Mouse (Mus musculus) CH12.LX (cell line): ENCODE measurements around the gene Stk32b. TPM values are rescaled to one million over a fixed set of nuclear protein-coding genes. Genes with fewer than 3 reads are reported as not detected.

ENCODE experiments used
- DNase-seq: peaks from one replicate; pipeline ENCODE4 v3.0.0-alpha.2; 2013; ENCODE audit errors: extremely low read depth
- H3K27ac ChIP-seq: 2 replicates; pipeline ENCODE4 v1.5.1; 2012; ENCODE audit warnings: low read depth, mild to moderate bottlenecking, control low read depth, moderate library complexity; ENCODE audit not compliant: insufficient read depth
- H3K27me3 ChIP-seq: replicated peaks from 2 replicates; pipeline ENCODE3; 2012; ENCODE audit warnings: inconsistent platforms
- H3K36me3 ChIP-seq, 2 experiments: replicated peaks in 1 of 2; 2 replicates each; pipeline versions ENCODE3 to v1.6.1; 2012; ENCODE audit warnings: inconsistent platforms in 1 of 2, low read length in 1 of 2, mild to moderate bottlenecking in 1 of 2, mixed read lengths in 1 of 2, moderate library complexity in 1 of 2; ENCODE audit not compliant: control insufficient read depth in 1 of 2, insufficient read depth in 1 of 2
- H3K4me1 ChIP-seq, 2 experiments: 2 replicates each; pipeline ENCODE4 v1.6.1; 2012; ENCODE audit warnings: inconsistent platforms in 1 of 2, moderate library complexity in 1 of 2; ENCODE audit not compliant: insufficient read depth in 2 of 2, control insufficient read depth in 1 of 2
- H3K4me2 ChIP-seq: 2 replicates; pipeline ENCODE4 v1.6.1; 2012; ENCODE audit warnings: low read depth, mild to moderate bottlenecking, control low read depth; ENCODE audit not compliant: poor library complexity, insufficient read depth, severe bottlenecking
- H3K4me3 ChIP-seq, 3 experiments: fragments of 150-350 bp in 1 of 3; sonication (generic) in 1 of 3; replicated peaks in 1 of 3; 2 replicates each; pipeline versions ENCODE3 to v1.5.1; 2011 to 2012; ENCODE audit warnings: low read depth in 2 of 3, low read length in 2 of 3, mild to moderate bottlenecking in 2 of 3, moderate library complexity in 2 of 3, control low read depth in 1 of 3, improper control_type of control experiment in 1 of 3, inconsistent platforms in 1 of 3, mixed read lengths in 1 of 3; ENCODE audit not compliant: poor library complexity in 1 of 3
- H3K79me2 ChIP-seq: replicated peaks from 2 replicates; pipeline ENCODE4 v1.6.1; 2012; ENCODE audit warnings: mild to moderate bottlenecking, moderate library complexity; ENCODE audit not compliant: control insufficient read depth, poor library complexity, insufficient read depth, severe bottlenecking; ENCODE audit errors: extremely low read depth
- H3K9ac ChIP-seq: 2 replicates; pipeline ENCODE4 v1.6.1; 2012; ENCODE audit warnings: low read depth, mild to moderate bottlenecking, control low read depth, moderate library complexity; ENCODE audit not compliant: insufficient read depth
- H3K9me3 ChIP-seq: replicated peaks from 2 replicates; pipeline ENCODE3; 2012; ENCODE audit warnings: low read length, inconsistent platforms, mixed read lengths
- BHLHE40 ChIP-seq: IDR thresholded peaks from 2 replicates; pipeline ENCODE4 v1.6.1; 2011; ENCODE audit warnings: mild to moderate bottlenecking, low read depth, low read length, improper control_type of control experiment
- CHD1 ChIP-seq: IDR thresholded peaks from 2 replicates; pipeline ENCODE4 v1.6.1; 2012; ENCODE audit warnings: low read depth, low read length, improper control_type of control experiment, inconsistent platforms
- E2F4 ChIP-seq: IDR thresholded peaks from 2 replicates; pipeline ENCODE4 v1.6.1; 2011; ENCODE audit warnings: low read depth, low read length, improper control_type of control experiment; ENCODE audit not compliant: insufficient replicate concordance
- ELF1 ChIP-seq: IDR thresholded peaks from 2 replicates; pipeline ENCODE4 v1.6.1; 2014; ENCODE audit warnings: low read depth, mild to moderate bottlenecking, inconsistent platforms, low read length, improper control_type of control experiment
- EP300 ChIP-seq: IDR thresholded peaks from 2 replicates; pipeline ENCODE4 v1.6.1; 2011; ENCODE audit warnings: low read length, improper control_type of control experiment
- GABPA ChIP-seq: IDR thresholded peaks from 2 replicates; pipeline ENCODE4 v1.6.1; 2012; ENCODE audit warnings: low read depth, low read length, improper control_type of control experiment, inconsistent platforms; ENCODE audit not compliant: insufficient replicate concordance
- IRF4 ChIP-seq: IDR thresholded peaks from 2 replicates; pipeline ENCODE4 v1.6.1; 2014; ENCODE audit warnings: low read depth, mild to moderate bottlenecking, inconsistent platforms, low read length, improper control_type of control experiment
- JUND ChIP-seq: conservative IDR thresholded peaks from 2 replicates; pipeline ENCODE4 v1.6.1; 2011; ENCODE audit warnings: low read depth, low read length, improper control_type of control experiment
- MAFK ChIP-seq: IDR thresholded peaks from 2 replicates; pipeline ENCODE4 v1.6.1; 2011; ENCODE audit warnings: low read length, improper control_type of control experiment; ENCODE audit not compliant: insufficient replicate concordance
- MEF2A ChIP-seq: IDR thresholded peaks from 2 replicates; pipeline ENCODE4 v1.6.1; 2014; ENCODE audit warnings: low read depth, mild to moderate bottlenecking, inconsistent platforms, low read length, improper control_type of control experiment, borderline replicate concordance
- MXI1 ChIP-seq: IDR thresholded peaks from 2 replicates; pipeline ENCODE4 v1.6.1; 2011; ENCODE audit warnings: mild to moderate bottlenecking, low read depth, low read length, improper control_type of control experiment
- MYC ChIP-seq: IDR thresholded peaks from 2 replicates; pipeline ENCODE4 v1.6.1; 2011; ENCODE audit warnings: low read depth, mild to moderate bottlenecking, improper control_type of control experiment, low read length
- NELFE ChIP-seq: IDR thresholded peaks from 2 replicates; pipeline ENCODE4 v1.6.1; 2011; ENCODE audit warnings: low read depth, low read length, improper control_type of control experiment
- POLR2A ChIP-seq: IDR thresholded peaks from 2 replicates; pipeline ENCODE4 v1.6.1; 2011; ENCODE audit warnings: low read depth, mild to moderate bottlenecking, improper control_type of control experiment, low read length
- RAD21 ChIP-seq: IDR thresholded peaks from 2 replicates; pipeline ENCODE4 v1.6.1; 2011; ENCODE audit warnings: low read depth, mild to moderate bottlenecking, low read length, improper control_type of control experiment, moderate library complexity
- SIN3A ChIP-seq: IDR thresholded peaks from 2 replicates; pipeline ENCODE4 v1.6.1; 2012; ENCODE audit warnings: low read length, improper control_type of control experiment, inconsistent platforms
- TBP ChIP-seq: conservative IDR thresholded peaks from 2 replicates; pipeline ENCODE4 v1.6.1; 2011; ENCODE audit warnings: low read depth, low read length, improper control_type of control experiment
- TCF12 ChIP-seq: IDR thresholded peaks from 2 replicates; pipeline ENCODE4 v1.6.1; 2014; ENCODE audit warnings: low read depth, mild to moderate bottlenecking, inconsistent platforms, low read length, improper control_type of control experiment
- USF1 ChIP-seq: IDR thresholded peaks from 2 replicates; pipeline ENCODE4 v1.6.1; 2014; ENCODE audit warnings: low read depth, mild to moderate bottlenecking, inconsistent platforms, low read length, improper control_type of control experiment
- ZC3H11A ChIP-seq: IDR thresholded peaks from 2 replicates; pipeline ENCODE4 v1.6.1; 2012; ENCODE audit warnings: low read depth, mild to moderate bottlenecking, inconsistent platforms, low read length, improper control_type of control experiment
- ZMIZ1 ChIP-seq: IDR thresholded peaks from 2 replicates; pipeline ENCODE4 v1.6.1; 2012; ENCODE audit warnings: low read depth, mild to moderate bottlenecking, inconsistent platforms, low read length, improper control_type of control experiment
- ZNF384 ChIP-seq: IDR thresholded peaks from 2 replicates; pipeline ENCODE4 v1.6.1; 2012; ENCODE audit warnings: low read depth, low read length, improper control_type of control experiment, inconsistent platforms
- dilution Hi-C: fragments of 300-500 bp; cut with MboI; formaldehyde crosslinking; loops from 2 replicates; pipeline ENCODE4 v1.14.3; 2020; ENCODE audit warnings: low sequenced_read_pairs; ENCODE audit not compliant: extremely low pct_unique_long_range_greater_than_20kb, extremely low pct_ligation_motif_present
- in situ Hi-C: fragments of 300-500 bp; cut with MboI; formaldehyde crosslinking; loops from 3 replicates; pipeline ENCODE4 v1.14.3; 2019; ENCODE audit warnings: low sequenced_read_pairs, low pct_ligation_motif_present, low pct_unique_long_range_greater_than_20kb, mixed read lengths
- polyA plus RNA-seq: library from polyadenylated mRNA; unstranded; fragments of >175 nt; gene quantifications from 2 replicates; pipeline ENCODE4 v1.2.1, GENCODE M21; 2012; ENCODE audit warnings: low read depth; ENCODE audit not compliant: insufficient read length
- total RNA-seq, 2 experiments: library from RNA; depleted of rRNA; stranded (reverse); fragments of 300-350 nt in 1 of 2; fragments of >200 nt in 1 of 2; gene quantifications; 2 replicates each; pipeline ENCODE4 v1.2.3; 2012 to 2014

Gene Stk32b
- total and polyA plus RNA-seq, 3 experiments: not detected

- Histone ChIP-seq H3K4me2 (no peak overlapping the region), H3K27me3 (peaks cover 43% of the 10 kb centered on the region), H3K9me3 (peaks cover 5% of the 10 kb centered on the region), H3K9ac (no peak overlapping the region), H3K4me3 (no peak overlapping the region), H3K79me2 (no peaks in the 10 kb centered on the region), H3K27ac (no peak overlapping the region), H3K36me3 (no peaks in the 10 kb centered on the region), H3K4me1 (no peaks in the 10 kb centered on the region)
- dilution Hi-C loops: no loop called here
- no peak for TF ChIP-seq GABPA
- no peak for TF ChIP-seq ZMIZ1
- no peak for TF ChIP-seq MAFK
- no peak for DNase-seq
- in situ Hi-C loops: no loop called here
Observed at GRCm38 (mm10) chr5:37762046-37762445, 45.1 kb upstream of the Stk32b start.

GRCm38 (mm10) chr5:37753366-37753765 is 36.4 kb upstream of the Stk32b start:
- no peak overlapping the region for H3K4me3 ChIP-seq
- dilution Hi-C loops: no loop called here
- in situ Hi-C loops: no loop called here
- no peak overlapping the region for H3K4me2 ChIP-seq
- H3K27ac ChIP-seq: no peak overlapping the region
- H3K9me3 ChIP-seq: no peaks in the 10 kb centered on the region
- no peaks in the 10 kb centered on the region for H3K4me1 ChIP-seq
- no peak overlapping the region for H3K9ac ChIP-seq
- H3K27me3 ChIP-seq: peaks cover 85% of the 10 kb centered on the region
- TF ChIP-seq TCF12 (no peak), NELFE (no peak), TBP (no peak), BHLHE40 (no peak), IRF4 (no peak), MXI1 (no peak), POLR2A (no peak), E2F4 (no peak), SIN3A (no peak), CHD1 (no peak), RAD21 (no peak), ELF1 (no peak), ZC3H11A (no peak), MYC (no peak), ZNF384 (no peak), JUND (no peak), MEF2A (no peak), EP300 (no peak), USF1 (no peak)
- no peak for DNase-seq
- no peaks in the 10 kb centered on the region for H3K79me2 ChIP-seq
- no peaks in the 10 kb centered on the region for H3K36me3 ChIP-seq
